Mouse (Mus musculus): ENCODE results near the gene Nab1. TPM values are rescaled to one million over a fixed set of nuclear protein-coding genes. Genes with fewer than 3 reads are reported as not detected.
"Not testable (repeated sequence)": the region's sequence is repeated elsewhere in the genome, so short reads cannot be mapped to it uniquely, and the experiment has no call there.

Nab1 gene
- 8.5 and 10.4 TPM in 2 replicates for polyA plus RNA-seq (2015; fragmentation: Nextera tagmentation; extraction: Ambion mirVana)

DNA sequence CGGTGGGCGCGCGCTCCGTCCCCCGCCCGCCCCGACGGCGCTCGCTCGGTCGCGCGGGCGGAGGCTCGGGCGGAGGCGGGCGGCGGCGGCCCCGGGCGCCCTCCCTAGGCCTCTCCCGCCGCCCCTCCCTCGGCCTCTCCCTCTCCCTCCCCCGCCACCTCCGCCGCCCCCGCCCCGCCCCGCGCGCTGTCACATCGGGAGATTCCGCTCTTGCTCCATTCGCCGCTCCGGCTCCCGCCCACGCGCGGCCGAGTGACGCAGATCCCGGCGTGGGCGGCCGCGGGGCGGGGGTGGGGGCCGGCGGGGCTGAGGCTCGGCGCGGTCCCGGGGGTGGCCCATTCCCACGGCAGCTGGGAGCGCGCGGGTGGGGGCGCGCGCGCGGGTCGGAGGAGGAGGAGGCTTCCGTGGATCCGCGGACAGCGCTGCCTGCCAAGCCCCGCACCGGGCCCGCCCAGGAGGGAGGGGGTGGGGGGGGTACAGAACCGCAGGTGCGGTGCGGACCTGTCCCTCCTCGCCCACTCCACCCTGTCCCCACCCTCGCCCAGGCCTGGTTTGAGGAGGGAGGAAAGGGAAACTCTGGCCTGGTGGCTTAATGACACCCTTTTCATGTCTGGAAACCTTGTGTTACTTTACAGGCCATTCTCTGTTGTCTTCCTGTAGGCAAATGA lies at the start of gene Nab1:
Gene Nab1 (minus strand): TSS at position 366 of the 668 bp plus-strand sequence.
- peak; percentile 84 for ATAC-seq
- Histone ChIP-seq H3K9ac (peak within 1 kb of the TSS; percentile 82), H3K36me3 (ENCODE audit: poor library complexity, severe bottlenecking) (no peaks in the 10 kb centered on the region), H3K27me3 (no peaks in the 10 kb centered on the region), H3K4me1 (0 out of 2 replicates have a peak, but pooled peaks cover 8% of the 10 kb centered on the region), H3K4me3 (peak within 1 kb of the TSS; percentile 65), H3K27ac (peak within 1 kb of the TSS; percentile 37), H3K9me3 (replicated peaks) (no peaks in the 10 kb centered on the region), H3K4me2 (peak within 1 kb of the TSS; percentile 85)
- under 1% methylated on average over 25 of the region's 80 CpGs for WGBS

DNA sequence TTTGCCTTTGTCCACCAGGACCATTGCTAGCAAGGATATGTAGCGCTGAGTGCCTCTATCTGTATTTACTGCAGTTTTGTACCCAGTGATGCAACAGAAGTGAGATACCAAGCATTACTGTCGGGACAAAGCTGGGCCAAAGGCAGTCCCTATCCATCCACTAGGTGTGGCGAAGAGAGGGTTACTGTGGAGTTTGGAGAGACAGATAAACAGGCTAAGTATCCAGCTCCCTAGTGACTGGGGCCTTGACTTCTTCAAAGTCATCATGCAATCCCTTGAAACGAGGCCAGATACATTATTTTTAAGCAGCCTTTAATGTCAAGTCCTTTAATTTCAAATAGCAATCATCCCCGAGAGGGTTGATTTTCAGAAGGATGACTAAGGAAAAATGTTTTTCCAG lies 47.0 kb upstream of the Nab1 start:
- Histone ChIP-seq H3K36me3 (ENCODE audit: poor library complexity, severe bottlenecking) (no peaks in the 10 kb centered on the region), H3K27ac (no peak overlapping the region), H3K9me3 (replicated peaks) (no peaks in the 10 kb centered on the region; the same call in 1 of the 2 replicates), H3K27me3 (no peaks in the 10 kb centered on the region), H3K4me3 (no peak overlapping the region), H3K4me2 (no peak overlapping the region), H3K9ac (no peak overlapping the region), H3K4me1 (no peaks in the 10 kb centered on the region)
- 84% methylated on average over 5 of the region's 5 CpGs for WGBS
- no peak for ATAC-seq

GRCm38 (mm10) chr1:52546796-52547195 lies 46.3 kb upstream of the Nab1 start:
- ATAC-seq, result no peak
- Histone ChIP-seq H3K4me3 (no peak overlapping the region), H3K9me3 (replicated peaks) (no peaks in the 10 kb centered on the region; the same call in 1 of the 2 replicates), H3K36me3 (ENCODE audit: poor library complexity, severe bottlenecking) (no peaks in the 10 kb centered on the region), H3K9ac (no peak overlapping the region), H3K27me3 (no peaks in the 10 kb centered on the region), H3K27ac (no peak overlapping the region), H3K4me2 (no peak overlapping the region), H3K4me1 (no peaks in the 10 kb centered on the region)
- WGBS, result 84% methylated on average over 3 of the region's 3 CpGs

GRCm38 (mm10) chr1:52540124-52540523 lies 39.6 kb upstream of the Nab1 start:
- not testable (repeated sequence) for H3K27me3 ChIP-seq; H3K9me3 ChIP-seq (replicated peaks); H3K4me2 ChIP-seq; H3K4me1 ChIP-seq; H3K27ac ChIP-seq; ATAC-seq; H3K9ac ChIP-seq; H3K4me3 ChIP-seq; H3K36me3 ChIP-seq (ENCODE audit: poor library complexity, severe bottlenecking)
- 87% methylated on average over 3 of the region's 3 CpGs for WGBS

GRCm38 (mm10) chr1:52529933-52530332 lies 29.5 kb upstream of the Nab1 start:
- H3K27me3 ChIP-seq, result no peaks in the 10 kb centered on the region
- H3K27ac ChIP-seq, result no peak overlapping the region
- no peak overlapping the region for H3K4me3 ChIP-seq
- no peak overlapping the region for H3K9ac ChIP-seq
- H3K36me3 ChIP-seq (ENCODE audit: poor library complexity, severe bottlenecking), result no peaks in the 10 kb centered on the region
- no peaks in the 10 kb centered on the region for H3K4me1 ChIP-seq
- ATAC-seq, result no peak
- no peak overlapping the region for H3K4me2 ChIP-seq
- no peaks in the 10 kb centered on the region for H3K9me3 ChIP-seq (replicated peaks)

GRCm38 (mm10) chr1:52527656-52528055 lies 27.2 kb upstream of the Nab1 start:
- no peak overlapping the region for H3K27ac ChIP-seq
- 40% methylated on average over 2 of the region's 2 CpGs for WGBS
- no peaks in the 10 kb centered on the region for H3K27me3 ChIP-seq
- H3K36me3 ChIP-seq (ENCODE audit: poor library complexity, severe bottlenecking), result no peaks in the 10 kb centered on the region
- ATAC-seq, result no peak
- H3K9ac ChIP-seq, result no peak overlapping the region
- H3K4me2 ChIP-seq, result no peak overlapping the region
- 0 out of 2 replicates have a peak, but pooled peaks cover 8% of the 10 kb centered on the region for H3K4me1 ChIP-seq
- no peaks in the 10 kb centered on the region for H3K9me3 ChIP-seq (replicated peaks)
- no peak overlapping the region for H3K4me3 ChIP-seq

DNA sequence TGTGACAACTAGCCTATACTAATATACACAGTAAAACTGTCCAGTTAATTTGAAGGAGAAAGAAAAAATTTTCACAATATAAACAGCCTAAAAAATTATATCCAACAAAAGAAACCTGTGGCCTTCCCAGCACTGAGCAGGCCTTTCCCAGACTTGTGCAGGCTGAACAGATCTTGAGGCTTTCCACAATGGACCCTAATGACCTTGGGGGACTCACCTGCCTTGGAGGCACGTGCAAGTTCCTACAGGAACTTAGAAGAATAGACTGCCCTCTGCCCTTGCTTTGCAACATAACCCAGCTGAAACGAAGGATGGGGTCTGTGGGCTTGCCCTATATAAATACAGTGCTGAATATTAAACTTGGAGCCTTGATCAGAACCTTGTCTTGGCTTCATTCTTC lies 26.8 kb upstream of the Nab1 start:
- Histone ChIP-seq H3K4me2 (no peak overlapping the region), H3K27me3 (no peaks in the 10 kb centered on the region), H3K9me3 (replicated peaks) (no peaks in the 10 kb centered on the region), H3K4me3 (no peak overlapping the region), H3K4me1 (0 out of 2 replicates have a peak, but pooled peaks cover 8% of the 10 kb centered on the region), H3K27ac (no peak overlapping the region), H3K9ac (no peak overlapping the region), H3K36me3 (ENCODE audit: poor library complexity, severe bottlenecking) (no peaks in the 10 kb centered on the region)
- no peak for ATAC-seq
- WGBS, result 50% methylated on average over 2 of the region's 2 CpGs

- 72% methylated on average over 5 of the region's 5 CpGs for WGBS
- H3K27ac ChIP-seq, result no peak overlapping the region
Observed at GRCm38 (mm10) chr1:52524663-52525062, 24.2 kb upstream of the Nab1 start.

GRCm38 (mm10) chr1:52524150-52524549 lies 23.7 kb upstream of the Nab1 start:
- H3K4me3 ChIP-seq, result no peak overlapping the region
- no peaks in the 10 kb centered on the region for H3K36me3 ChIP-seq (ENCODE audit: poor library complexity, severe bottlenecking)
- peak; percentile 79 for ATAC-seq
- no peaks in the 10 kb centered on the region for H3K9me3 ChIP-seq (replicated peaks)
- no peaks in the 10 kb centered on the region for H3K27me3 ChIP-seq
- H3K4me1 ChIP-seq, result peaks cover 16% of the 10 kb centered on the region; the same call in 1 of the 2 replicates
- WGBS, result 53% methylated on average over 7 of the region's 7 CpGs
- no peak overlapping the region for H3K9ac ChIP-seq
- peak overlapping the region; percentile 79 for H3K27ac ChIP-seq
- H3K4me2 ChIP-seq, result no peak overlapping the region

More at GRCm38 (mm10) chr1:52524663-52525062, 24.2 kb upstream of the Nab1 start:
- H3K36me3 ChIP-seq (ENCODE audit: poor library complexity, severe bottlenecking), result no peaks in the 10 kb centered on the region
- H3K4me1 ChIP-seq, result peaks cover 16% of the 10 kb centered on the region; the same call in 1 of the 2 replicates
- peak; percentile 9; the same call in 1 of the 2 replicates for ATAC-seq
- no peaks in the 10 kb centered on the region for H3K27me3 ChIP-seq
- H3K4me2 ChIP-seq, result no peak overlapping the region
- no peak overlapping the region for H3K9ac ChIP-seq
- H3K4me3 ChIP-seq, result no peak overlapping the region
- no peaks in the 10 kb centered on the region for H3K9me3 ChIP-seq (replicated peaks)

DNA sequence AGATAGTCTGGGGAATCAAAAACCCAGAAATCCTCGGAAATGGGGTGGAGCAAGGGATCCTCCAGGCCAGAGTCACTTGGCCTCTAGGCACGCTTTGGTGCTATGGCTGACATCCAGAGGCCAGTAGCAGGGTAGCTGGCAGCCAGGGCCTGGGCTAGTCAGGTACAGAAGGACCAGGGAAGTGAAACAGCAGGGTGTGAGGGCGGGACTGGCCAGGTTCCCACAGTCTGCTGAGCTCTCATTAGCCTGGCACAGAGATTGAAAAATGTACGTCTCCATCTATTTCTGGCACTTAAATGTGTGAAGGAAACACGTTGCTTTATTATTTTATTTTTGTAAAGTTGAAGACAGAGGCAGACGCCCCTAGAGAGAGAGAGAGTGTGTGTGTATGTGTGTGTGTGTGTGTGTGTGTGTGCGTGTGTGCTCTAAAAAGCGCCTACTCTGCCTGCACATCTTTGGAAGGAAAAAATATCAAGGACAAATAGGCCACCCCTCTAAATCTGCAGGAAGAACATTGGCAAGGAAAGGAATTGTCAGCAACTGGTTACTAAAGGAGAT lies 21.0 kb upstream of the Nab1 start:
- Histone ChIP-seq H3K4me3 (no peak overlapping the region), H3K9ac (no peak overlapping the region), H3K27me3 (no peaks in the 10 kb centered on the region), H3K36me3 (ENCODE audit: poor library complexity, severe bottlenecking) (no peaks in the 10 kb centered on the region), H3K4me1 (peaks cover 16% of the 10 kb centered on the region; the same call in 1 of the 2 replicates), H3K9me3 (replicated peaks) (no peaks in the 10 kb centered on the region), H3K27ac (peak overlapping the region; percentile 44), H3K4me2 (no peak overlapping the region)
- 57% methylated on average over 8 of the region's 8 CpGs for WGBS
- peak; percentile 73 for ATAC-seq

- no peaks in the 10 kb centered on the region for H3K27me3 ChIP-seq
- H3K27ac ChIP-seq, result no peak overlapping the region
- no peak overlapping the region for H3K4me2 ChIP-seq
- no peak overlapping the region for H3K4me3 ChIP-seq
- H3K9me3 ChIP-seq (replicated peaks), result no peaks in the 10 kb centered on the region
- no peak for ATAC-seq
- peaks cover 16% of the 10 kb centered on the region; the same call in 1 of the 2 replicates for H3K4me1 ChIP-seq
- WGBS, result 88% methylated on average over 7 of the region's 7 CpGs
- H3K36me3 ChIP-seq (ENCODE audit: poor library complexity, severe bottlenecking), result no peaks in the 10 kb centered on the region
- no peak overlapping the region for H3K9ac ChIP-seq
Observed at GRCm38 (mm10) chr1:52520131-52520530, 19.7 kb upstream of the Nab1 start.

DNA sequence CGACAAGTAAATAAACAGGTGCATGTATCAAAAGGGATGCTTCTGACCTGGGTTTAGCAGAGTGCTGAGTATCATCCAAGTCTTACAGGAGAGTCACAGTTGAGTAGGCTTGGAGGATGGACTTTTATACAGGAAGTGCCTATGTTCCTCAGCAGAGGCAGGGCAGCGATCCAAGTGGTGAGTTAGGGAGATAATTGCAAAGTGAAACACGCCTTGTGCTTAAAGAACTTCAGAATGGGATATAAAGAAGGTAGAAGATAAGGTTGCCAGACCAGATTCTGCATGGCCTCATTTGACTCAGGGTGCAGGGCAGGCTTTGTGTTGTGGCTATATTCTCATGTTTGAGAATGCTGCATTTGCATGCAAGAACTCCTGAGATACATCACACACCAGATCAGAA lies 14.8 kb upstream of the Nab1 start:
- Histone ChIP-seq H3K36me3 (ENCODE audit: poor library complexity, severe bottlenecking) (no peaks in the 10 kb centered on the region), H3K4me1 (no peaks in the 10 kb centered on the region), H3K4me3 (no peak overlapping the region), H3K9ac (no peak overlapping the region), H3K27me3 (no peaks in the 10 kb centered on the region), H3K9me3 (replicated peaks) (no peaks in the 10 kb centered on the region), H3K27ac (no peak overlapping the region), H3K4me2 (no peak overlapping the region)
- ATAC-seq, result no peak
- 84% methylated on average over 3 of the region's 3 CpGs for WGBS
